Mouse (Mus musculus): ENCODE measurements around the gene Tceal6.
"Not testable (repeated sequence)": the region's sequence is repeated elsewhere in the genome, so short reads cannot be mapped to it uniquely, and the experiment has no call there.

Tceal6 gene

GRCm38 (mm10) chrX:135210436-135211221 lies at the start of gene Tceal6:
TSS of gene Tceal6 (minus strand) at chrX:135210687.
- DNase-seq (ENCODE audit: low spot score in 2 of 2), result no peak

GRCm38 (mm10) chrX:135209773-135210435 lies 583 bp downstream of the Tceal6 start:
- DNase-seq (ENCODE audit: low spot score in 2 of 2), result not testable (repeated sequence)

- not testable (repeated sequence) for DNase-seq (ENCODE audit: low spot score in 2 of 2)
Measured at GRCm38 (mm10) chrX:135189924-135190323, 20.6 kb downstream of the Tceal6 start.

- DNase-seq (ENCODE audit: low spot score in 2 of 2), result not testable (repeated sequence)
Measured at GRCm38 (mm10) chrX:135188661-135189060, 21.8 kb downstream of the Tceal6 start.

GRCm38 (mm10) chrX:135177532-135177931 lies 33.0 kb downstream of the Tceal6 start, which contains the start of gene Gm15023:
TSS of gene Gm15023 (minus strand) at chrX:135177632.
- not testable (repeated sequence) for DNase-seq (ENCODE audit: low spot score in 2 of 2)
